Mouse (Mus musculus) fat pad, adult 2 months (tissue): ENCODE results near the gene B3gnt7.

Source experiments
- DNase-seq: peaks from one replicate; pipeline ENCODE4 v3.0.0-alpha.2; 2011; ENCODE audit warnings: low read depth, low spot score; ENCODE audit errors: extremely low read depth

B3gnt7 gene

DNA sequence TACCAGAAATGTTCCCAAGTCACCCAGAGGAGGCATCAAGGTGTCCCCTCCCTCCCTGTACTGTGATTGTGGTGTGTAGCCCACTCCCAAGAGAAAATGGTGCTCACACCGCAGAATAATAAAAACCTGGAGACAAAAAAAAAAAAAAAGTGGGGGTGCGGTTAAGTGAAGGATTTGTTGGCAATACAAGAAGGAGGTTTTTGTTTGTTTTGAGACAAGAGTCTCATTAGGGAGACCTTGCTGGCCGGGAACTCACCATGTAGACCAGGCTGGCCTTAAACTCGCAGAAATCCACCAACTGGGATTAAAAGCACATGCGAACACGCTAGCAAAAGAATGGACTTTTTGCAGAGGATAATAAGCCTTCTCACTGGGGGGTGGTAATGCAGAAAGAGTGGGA lies at the start of gene B3gnt7:
Gene B3gnt7, plus strand, starts transcription at position 301 of the 400 bp plus-strand sequence.
- no peak for DNase-seq

DNA sequence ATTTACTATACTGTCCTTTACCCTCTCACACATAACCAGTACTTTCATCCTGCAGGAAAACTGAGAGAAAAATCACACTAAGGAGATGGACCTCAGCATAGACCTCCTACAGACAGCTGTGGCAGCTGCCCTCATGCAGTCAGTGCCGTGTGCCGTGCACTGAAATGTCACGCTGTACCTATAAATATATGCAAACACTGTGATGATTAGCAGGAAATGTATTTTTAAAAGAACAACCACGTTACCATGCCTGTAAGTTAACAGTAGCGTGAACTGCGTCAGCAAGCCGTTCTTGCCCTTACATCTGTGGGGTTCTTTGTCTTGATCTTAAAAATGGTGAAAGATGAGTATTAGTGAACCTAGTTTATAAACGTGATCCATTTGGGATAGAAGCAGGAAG lies 49.2 kb upstream of the B3gnt7 start:
- DNase-seq: no peak

DNA sequence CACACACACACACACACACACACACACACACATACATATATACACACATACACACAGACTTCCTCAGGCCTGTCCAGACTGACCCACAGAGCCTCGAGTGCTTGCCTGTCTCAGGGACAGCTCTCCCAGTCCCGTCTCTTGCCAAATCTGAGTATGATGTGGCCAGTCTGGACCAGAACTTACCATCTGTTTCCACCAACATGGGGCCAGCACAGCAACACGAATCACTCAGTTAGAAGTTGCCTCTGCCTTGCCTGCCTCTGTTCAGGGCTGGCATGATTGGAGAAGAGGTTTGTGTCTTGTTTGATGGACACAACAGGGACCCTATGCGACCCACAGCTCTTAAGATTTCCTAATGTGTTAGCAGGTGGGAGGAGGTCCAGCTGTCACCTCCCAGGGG lies 46.3 kb upstream of the B3gnt7 start:
- no peak for DNase-seq

DNA sequence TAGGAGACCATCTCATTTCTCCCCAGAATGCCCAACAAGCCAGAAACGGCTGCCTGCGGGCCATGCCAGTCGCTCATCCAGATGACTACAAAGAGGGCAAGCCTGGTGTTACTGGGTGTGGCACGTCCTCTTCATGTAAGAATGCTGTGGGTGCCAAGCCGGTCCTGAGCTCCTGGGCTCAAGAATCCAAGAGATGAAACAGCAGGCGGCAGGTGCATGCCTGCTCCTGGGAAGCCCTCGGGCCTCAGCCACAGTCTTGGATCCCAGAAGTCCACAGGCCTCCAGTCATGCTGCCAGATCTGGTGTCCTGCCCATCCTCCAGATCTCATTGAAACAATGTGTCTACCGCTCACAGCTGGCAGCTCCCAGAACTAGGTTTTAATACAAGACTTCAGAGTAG lies 45.4 kb upstream of the B3gnt7 start:
- DNase-seq: no peak

DNA sequence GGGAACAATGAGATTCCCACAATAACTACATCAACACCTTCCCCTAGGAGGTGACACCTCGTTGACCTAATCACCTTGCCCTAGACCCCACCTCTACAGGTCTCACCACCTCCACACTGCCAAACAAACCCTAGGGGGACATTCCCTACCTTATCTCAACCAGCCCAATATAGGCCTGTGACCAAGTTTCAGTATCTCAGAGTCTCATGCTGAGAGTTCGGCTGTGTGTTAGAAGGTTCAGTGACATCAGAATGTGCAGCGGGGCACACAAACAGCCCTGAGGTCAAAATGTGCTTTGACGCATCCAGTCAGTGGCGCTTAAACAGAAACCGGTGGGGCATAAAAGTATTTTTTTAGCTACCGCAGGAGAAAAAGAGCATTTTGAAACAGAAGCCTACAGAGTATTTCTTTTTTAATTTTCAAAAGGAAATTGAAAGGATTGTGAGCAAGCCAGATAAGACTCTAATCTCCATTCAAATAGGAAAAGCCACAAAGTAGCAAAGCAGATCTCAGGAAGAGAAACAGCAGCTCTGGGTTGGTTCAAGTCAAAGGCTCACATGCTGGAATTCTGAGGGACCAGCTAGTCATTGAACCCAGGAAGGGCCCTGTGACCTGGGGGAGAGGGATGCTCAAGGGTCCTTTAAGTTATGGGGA lies 44.3 kb upstream of the B3gnt7 start:
- DNase-seq: no peak

DNA sequence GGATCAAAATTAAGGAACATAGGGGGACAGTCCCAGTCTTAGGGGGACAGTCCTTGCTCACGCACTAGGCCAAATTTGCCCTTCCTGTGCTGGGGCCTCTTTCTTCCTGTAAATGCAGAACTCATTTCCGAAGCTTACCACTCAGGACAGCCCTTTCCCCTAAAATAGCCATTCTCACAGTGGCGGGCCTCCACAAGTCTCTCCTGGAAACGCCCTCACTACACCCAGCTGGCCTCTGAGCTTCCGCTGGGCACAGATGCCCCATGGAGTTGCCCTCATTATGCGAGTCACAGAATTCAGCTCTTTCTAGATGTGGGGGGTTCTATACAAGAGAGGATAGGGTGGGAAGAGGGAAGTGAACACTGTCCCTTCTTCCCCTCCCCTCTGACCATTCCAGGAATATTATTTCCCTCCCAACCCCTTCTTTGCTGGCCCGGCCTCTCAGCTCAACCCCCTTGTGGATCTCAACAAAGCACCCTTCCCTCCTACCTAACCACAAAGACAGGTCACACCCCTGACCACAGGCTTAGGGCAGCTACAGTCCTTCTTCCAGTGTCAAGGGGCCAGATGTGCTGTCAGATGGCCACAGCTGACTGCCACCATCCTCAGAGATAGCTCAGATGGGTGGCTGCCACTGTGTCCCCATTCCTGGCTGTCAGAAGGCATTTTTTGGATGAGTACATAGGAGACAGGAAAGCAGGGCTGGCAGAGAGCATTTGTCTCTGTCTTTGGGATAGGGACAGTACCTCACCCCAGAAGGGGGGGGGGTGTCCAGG lies 38.9 kb upstream of the B3gnt7 start:
- no peak for DNase-seq

DNA sequence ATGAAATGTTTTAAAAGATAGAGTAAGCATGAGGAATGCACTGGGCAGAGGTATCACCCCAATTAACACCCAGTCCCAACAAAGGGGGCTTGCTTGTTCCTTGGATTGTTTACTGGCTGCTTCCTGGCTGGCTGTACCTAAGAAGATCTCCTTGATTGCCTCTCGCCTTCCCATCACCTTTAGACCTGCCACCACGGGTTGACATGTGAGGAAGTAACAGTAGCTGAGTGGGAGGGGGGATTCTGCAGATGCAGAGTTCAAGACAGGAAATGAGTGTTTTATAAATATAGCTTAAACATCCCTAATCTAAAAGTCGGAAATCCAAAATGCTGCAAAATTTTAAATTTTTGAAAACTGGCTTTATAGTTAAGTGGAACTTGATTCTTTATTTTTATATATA lies 37.6 kb upstream of the B3gnt7 start:
- DNase-seq: no peak

DNA sequence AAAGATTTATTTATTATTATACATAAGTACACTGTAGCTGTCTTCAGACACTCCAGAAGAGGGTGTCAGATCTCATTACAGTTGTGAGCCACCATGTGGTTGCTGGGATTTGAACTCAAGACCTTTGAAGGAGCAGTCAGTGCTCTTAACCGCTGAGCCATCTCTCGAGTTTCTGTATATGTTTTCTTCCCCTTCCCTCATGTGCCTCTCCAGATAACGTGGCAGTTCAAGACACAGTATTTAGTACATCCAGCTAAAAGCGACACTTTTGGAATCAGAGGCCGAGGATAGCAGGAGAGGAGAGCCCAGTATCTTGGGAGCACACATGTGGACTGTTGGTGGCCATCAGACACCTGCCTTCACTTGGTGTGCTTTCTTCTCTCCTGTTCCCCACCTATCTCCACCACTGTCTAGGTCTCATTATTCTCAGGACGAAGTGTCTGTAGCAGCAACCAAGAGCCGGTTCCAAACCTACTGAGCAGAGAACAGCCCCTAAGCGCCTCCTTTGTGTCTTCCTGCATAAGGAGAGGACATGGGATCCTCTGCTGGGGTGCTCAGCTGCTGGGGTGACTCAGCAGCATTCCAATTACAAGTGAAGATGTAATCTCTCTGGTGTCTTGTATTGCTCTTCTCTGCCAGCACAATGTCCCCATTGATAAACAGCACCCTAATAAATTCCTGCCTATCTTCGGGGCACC lies 34.0 kb upstream of the B3gnt7 start:
- DNase-seq: no peak

DNA sequence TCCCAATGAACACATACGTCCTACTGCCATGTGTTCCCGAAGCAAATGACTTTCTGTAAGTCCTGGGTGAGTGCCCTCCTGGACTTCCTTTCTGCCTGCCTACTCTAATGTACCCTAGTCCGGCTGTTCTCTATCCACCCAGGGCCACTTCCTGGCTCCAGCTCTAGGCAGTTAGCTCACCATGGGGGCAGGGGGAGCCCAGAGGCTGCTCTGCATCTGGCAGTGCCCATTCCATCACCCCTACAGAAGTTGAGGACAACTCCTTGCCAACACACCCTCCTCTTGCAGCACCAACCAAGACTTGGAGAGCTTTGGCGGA lies 33.5 kb upstream of the B3gnt7 start:
- DNase-seq: no peak

DNA sequence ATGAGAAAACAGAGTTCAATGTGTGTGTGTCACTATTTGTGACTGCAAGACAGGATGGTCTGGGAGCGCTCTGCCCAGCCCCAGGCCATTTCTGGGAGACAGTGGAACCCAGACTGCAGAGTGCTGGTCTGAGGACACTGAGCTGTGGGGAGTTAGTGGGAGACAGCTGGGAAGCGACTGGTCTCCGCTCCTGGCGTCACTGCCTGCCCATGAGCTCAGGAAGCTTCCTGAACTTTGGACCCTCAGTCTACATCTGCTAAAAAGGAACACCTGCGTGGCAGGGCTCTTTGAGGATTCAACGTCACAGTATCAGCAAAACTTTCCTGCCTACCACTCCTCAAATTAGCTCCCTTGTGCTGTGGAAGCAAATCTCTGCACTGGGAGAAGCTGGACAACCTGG lies 30.9 kb upstream of the B3gnt7 start:
- no peak for DNase-seq

DNA sequence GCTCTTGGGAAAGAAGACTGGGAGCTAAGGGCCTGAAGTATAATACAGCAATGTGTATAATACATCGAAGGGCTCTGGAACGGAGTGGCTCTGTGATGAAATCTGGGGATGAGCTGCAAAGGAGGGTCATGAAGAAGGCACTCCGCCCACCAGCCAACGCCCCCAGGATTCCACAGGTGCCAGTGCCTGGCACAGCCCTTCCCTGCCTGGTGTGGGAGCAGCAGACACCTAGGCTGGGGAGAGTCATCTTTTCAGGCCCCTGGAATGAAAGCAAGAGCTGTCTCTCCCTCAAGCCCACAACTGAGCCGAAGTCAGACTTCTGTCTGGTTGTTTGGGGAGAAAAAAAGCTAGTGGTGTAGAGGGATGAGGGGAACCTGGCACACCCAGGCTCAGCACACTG lies 25.6 kb upstream of the B3gnt7 start:
- DNase-seq: no peak

DNA sequence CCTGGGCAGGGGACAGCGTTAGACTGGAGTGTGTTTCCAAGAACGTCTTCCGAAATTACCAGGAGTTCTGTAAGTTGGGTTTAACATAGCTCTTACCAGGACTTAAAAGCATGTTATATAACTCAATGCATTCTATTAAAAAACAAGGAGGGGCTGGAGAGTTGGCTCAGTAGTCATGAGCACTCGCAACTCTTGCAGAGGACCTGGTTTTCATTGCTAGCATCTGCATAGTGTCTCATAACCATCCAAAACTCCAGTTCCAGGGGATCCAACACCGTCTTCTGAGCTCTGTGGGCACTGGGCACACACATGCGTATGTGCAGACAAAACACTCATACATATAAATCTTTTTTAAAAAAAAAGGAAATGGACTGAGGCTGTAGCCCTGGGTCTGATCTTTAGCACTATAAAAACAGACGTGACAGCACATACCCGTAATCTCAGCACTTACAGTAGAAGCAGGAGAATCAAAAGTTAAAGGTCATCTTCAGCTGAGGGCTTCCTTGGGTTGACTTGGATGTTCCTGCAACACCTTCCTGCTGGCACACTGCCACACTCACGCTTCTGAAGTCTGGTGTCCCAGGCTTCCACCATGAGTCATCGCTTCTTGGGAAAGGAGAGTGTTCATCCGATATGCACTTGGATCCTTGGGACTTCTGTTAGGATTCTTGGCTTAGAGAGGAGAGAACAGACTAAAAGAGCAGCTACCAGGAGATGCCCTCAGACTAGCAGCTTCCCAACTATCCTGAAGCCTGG lies 20.7 kb upstream of the B3gnt7 start:
- no peak for DNase-seq

DNA sequence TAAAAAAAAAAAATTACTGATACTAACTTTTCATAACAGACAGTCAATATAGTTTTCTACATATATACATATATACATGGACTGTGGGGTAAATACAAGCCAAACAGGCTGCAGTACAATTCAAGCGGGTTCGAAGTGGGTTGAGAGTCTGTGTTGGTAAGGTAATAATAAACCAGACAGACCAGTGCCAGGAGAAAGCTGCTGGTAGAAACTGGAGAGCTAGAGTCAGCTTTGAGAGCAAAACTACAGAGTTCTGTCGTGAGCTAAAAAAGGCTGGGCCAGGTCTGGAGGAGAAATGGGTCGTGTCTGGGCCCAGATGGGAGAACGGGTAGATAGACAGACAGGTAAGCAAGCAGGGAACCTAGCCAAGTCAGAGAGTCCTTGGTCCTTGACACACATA lies 18.5 kb upstream of the B3gnt7 start:
- DNase-seq: no peak

DNA sequence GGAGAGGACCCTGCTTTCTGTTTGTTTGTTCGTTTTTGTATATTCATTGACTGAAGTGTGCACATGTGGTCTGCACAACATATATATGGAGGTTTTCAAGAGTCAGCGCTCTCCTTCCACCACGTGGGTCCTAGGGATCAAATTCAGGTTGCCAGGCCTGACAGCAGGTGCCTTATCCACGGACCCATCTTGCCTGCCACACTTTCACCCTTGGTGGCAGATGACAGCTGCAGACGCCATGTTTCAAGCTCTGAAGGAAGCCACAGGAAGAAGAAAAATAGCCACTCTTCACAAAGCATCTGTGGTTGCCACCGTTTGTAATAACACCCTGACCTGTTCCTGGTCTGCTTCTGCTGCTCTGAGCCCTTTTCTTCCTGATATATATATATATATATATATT lies 17.3 kb upstream of the B3gnt7 start:
- DNase-seq: no peak

DNA sequence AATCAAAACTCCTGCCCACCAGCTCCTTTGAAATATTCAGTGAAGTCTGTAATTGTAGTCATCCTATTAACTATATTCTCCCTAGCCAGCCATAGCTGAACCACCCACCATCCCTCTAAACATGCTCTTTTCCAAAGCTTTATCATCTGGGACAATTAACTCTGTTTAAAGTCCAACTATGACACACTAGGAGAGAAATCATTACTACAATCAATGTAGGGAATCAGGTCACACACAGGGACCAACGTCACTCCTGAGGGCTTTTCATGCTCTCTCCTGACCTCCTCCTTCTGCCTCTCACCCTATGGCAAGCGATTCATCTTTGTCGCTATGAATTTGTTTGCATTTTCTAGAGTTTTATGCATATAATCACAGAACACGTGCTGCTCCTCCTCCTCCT lies 15.2 kb upstream of the B3gnt7 start:
- DNase-seq: no peak

DNA sequence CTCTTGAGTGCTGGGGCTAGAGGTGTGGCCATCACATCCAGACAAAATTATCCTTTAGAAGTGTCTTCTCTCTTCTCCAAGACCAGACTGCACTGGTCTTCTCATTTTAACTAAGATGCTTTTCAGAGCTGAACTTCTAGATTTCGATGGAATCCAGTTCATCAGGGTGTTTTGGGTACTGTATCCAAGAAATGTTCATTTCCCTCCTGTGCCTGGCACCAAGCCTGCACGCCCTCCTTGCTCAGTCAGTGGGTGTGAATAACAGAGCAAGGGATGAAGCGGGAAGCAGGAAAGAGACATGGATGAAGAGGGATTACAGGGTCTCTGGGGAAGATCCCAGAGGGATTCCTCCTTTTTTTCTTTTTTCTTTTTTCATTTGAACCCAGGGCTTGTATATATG lies 12.2 kb upstream of the B3gnt7 start:
- DNase-seq: no peak

DNA sequence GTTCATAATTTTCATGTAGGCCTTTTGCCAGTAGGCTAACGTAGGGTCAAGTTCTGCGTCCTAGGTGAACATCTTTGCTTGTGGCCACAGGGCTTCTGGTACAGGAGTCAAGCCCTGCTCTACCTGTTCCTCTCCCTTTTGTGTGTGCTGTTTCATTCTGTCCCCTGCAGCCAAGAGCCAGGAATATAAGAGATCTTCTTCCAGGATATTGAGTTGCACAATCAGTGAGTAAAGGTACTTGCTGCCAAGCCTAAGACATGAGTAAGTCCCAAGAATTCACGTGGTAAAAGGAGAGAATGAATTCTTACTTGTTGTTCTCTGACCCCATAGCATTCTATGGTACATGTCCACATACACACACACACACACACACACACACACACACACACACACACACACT lies 9.5 kb upstream of the B3gnt7 start:
- DNase-seq: peak; percentile 91

DNA sequence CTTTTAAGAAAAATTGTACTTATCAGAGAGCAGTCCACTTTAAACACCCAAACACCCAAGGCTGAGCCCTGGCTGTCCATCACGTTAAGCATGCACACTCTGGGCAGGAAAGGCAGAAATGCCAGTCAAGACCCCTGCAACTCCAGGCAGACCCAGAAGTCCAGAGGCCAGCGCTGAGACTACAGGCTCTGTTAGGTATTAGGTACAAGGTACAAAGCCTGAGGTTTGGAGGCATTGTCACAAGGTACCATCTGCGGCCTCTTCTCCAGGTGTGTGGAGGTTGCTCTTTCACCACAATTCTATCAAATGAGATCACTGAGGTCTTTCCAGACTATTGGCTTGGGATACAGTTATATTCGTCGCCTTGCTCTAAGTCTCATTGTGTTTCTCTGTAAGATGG lies 8.8 kb upstream of the B3gnt7 start:
- no peak for DNase-seq

DNA sequence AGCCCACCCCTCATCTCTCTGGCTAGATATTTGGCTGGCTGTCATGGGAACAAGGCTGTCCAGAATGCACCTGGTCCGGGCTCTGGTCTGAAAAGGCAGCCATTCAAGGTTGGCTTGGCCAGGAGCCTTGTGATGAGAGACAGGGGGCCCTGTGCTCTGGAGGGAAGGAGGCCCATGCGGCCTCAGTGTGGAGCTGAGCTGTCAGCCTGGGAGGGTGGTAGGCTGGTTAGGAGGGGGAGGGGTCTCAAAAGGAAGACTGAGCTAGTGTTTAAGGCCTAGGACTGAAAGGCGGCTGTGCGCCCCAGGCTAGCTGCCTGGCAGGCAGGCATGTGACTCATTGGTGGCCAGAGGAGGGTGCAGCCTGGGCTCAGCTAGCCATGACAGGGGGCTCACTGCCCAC lies 8.2 kb upstream of the B3gnt7 start:
- DNase-seq: no peak

DNA sequence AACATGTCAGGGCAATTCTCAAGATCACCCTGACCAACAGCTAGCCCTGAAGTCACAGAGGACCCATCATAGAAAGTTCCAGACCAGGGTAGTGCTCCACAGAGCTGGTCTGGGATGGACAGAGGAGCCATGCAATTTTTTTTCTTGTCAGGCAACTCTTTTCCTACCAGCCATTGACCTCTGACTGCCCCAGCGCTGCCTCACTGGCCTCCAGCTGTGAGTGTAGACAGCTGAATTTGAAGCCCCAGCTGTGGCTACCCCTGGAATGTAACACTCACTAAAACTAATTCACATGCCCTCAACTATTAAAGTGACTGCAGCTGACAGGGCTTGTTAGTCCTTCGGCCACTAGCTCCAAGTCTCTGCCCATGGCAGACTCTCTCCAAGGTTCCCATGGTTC lies 2.5 kb upstream of the B3gnt7 start:
- DNase-seq: no peak

DNA sequence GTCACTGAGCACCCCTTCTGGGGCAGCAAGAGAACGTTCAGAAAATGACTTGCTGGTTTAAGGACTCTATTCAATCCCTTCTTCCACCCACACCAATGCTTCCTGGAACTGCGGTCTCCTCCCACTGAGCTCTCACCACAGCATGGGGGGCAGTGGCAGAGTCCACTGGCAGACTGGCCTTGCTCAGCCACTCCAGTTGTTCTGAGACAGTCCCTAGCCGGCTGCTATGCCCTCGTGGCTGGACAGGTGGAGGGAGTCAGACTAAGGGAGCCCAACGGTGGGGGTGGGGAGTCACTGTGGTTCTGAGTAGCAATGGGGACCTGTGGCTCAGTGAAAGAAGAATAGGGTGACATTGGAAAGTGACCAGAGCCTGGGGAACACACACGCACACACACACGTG lies 1.9 kb upstream of the B3gnt7 start:
- no peak for DNase-seq
